ENCODE assay signal across 8 mouse cellular contexts in the genomic region with DNA sequence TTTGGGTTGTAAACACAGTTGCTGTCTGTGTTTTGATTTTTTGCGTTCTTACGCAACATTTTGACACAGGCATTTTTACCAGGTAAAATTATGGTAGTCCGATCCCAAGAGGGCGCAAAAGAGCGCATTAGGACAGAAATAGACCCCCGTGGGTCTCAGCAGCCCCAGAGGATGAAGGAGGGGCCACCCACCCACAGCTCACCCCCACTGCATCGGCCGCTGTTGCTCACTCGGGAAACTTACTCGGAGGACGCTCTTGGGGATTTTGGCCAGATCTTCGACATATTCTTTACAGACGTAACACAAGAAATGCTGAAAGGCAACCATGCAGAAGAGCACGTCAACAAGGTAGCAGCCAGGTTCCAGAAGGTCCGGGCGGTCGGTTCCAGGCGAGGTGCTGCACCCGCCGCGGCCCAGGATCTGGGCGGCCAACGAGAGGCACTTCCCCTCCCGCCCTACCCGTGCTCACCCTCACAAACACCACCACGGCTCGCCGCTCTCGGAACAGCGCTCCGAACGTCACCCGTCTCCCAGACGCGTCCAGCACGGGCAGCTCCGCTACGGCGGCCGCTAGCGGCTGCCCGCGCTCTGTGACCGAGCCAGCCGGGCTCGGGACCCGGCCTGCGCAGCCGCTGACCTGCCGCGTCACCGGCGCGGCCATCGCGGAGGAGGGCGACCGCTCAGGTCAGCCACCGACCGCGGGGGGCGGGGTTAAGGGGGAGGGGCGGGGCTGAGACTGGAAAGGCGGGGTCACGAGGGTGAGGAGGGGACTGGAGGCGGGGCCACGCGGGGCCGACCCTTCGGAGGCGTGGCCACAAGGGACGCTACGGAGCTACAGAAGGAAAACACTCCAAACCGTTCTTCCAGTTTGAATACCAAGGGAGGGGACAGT. TPM values are rescaled to one million over a fixed set of nuclear protein-coding genes. Genes with fewer than 3 reads are reported as not detected.
A peak's percentile ranks its signal among the peaks of the same experiment; 100 is the strongest.
DNase-seq lines count a peak whose midpoint lies in the region; ATAC-seq lines count a peak whose summit lies in the region.

A gene (minus strand): TSS at position 687 of the 892 bp plus-strand sequence.

- peaks cover 5% of the 10 kb centered on the region for H3K36me3 ChIP-seq in intestine, embryonic 15.5 days

- H3K27ac ChIP-seq in intestine, embryonic 15.5 days = peak within 1 kb of the TSS; percentile 93

- WGBS in intestine, embryonic 15.5 days = under 1% methylated on average over 74 of the region's 74 CpGs

- H3K9ac ChIP-seq in intestine, embryonic 15.5 days = peak within 1 kb of the TSS; percentile 73

- H3K4me3 ChIP-seq in intestine, embryonic 15.5 days (replicated peaks) = peak within 1 kb of the TSS; percentile 71

- peak; percentile 96 for ATAC-seq in intestine, embryonic 15.5 days

- no peaks in the 10 kb centered on the region for H3K27me3 ChIP-seq in intestine, embryonic 15.5 days (replicated peaks)

- intact Hi-C loops in left cerebral cortex, postnatal 25 days (cut with DNase I) = loop anchor here (2.0 to 10.0 kb wide), 3 partner anchors 59 to 929 kb away; a partner anchor contains a TSS

- peaks cover 18% of the 10 kb centered on the region for H3K4me1 ChIP-seq in intestine, embryonic 15.5 days (replicated peaks)

- H3K9me3 ChIP-seq in intestine, embryonic 15.5 days = no peaks in the 10 kb centered on the region

- DNase-seq in adrenal gland, postnatal 10 days = peak; percentile 99
- peak; percentile 99 for DNase-seq in embryo, embryonic 9.5 days (ENCODE audit: extremely low spot score)
- DNase-seq in gastrocnemius, postnatal 4 days (ENCODE audit: low spot score in 2 of 2) = peak; percentile 91 to 92
- peak; percentile 90 to 93 for DNase-seq in left cerebral cortex, postnatal 25 days (ENCODE audit: low spot score in 2 of 2)
- DNase-seq in mesoderm, embryonic 11.5 days (ENCODE audit: low read depth, low spot score) = peak; percentile 91
- DNase-seq in right cerebral cortex, postnatal 25 days = peak; percentile 87
- DNase-seq in urinary bladder, postnatal 36 days (ENCODE audit: low spot score in 2 of 2) = peak; percentile 89 to 92

- H3K4me2 ChIP-seq in intestine, embryonic 15.5 days (replicated peaks) = peak within 1 kb of the TSS; percentile 62

RNA-seq across cellular contexts. Expression of the gene that starts here (rescaled TPM):
- total RNA-seq in adrenal gland, postnatal 10 days (2021) = 10 to 100 TPM; 52.7 to 57.2 TPM
- total RNA-seq in gastrocnemius, postnatal 4 days (2021) = 10 to 100 TPM; 36.5 to 41.9 TPM
- 41.3 and 42.4 TPM in 2 replicates for polyA plus RNA-seq in intestine, embryonic 15.5 days (2015; fragmentation: Nextera tagmentation; extraction: Ambion mirVana)
- 10 to 100 TPM; 16.8 to 19.2 TPM for total RNA-seq in left cerebral cortex, postnatal 25 days (2021)

Comparison
In these comparisons a context has a peak if more than half of its experiments do, and no peak if none do; other contexts are left out.
1. Peak in every context shown above with its lines: DNase-seq, ATAC-seq, H3K4me3 ChIP-seq and H3K27ac ChIP-seq.